Mouse (Mus musculus): ENCODE data around the gene Mfsd6.

Mfsd6 gene

GRCm38 (mm10) chr1:52727056-52727900 lies at the start of gene Mfsd6:
Mfsd6 (minus strand) TSS chr1:52727462.
- DNase-seq (ENCODE audit: low read depth, low spot score) = peak; percentile 30

- no peak for DNase-seq (ENCODE audit: low read depth, low spot score)
Measured at GRCm38 (mm10) chr1:52765176-52766111, 38.2 kb upstream of the Mfsd6 start.

- DNase-seq (ENCODE audit: low read depth, low spot score) = no peak
Measured at GRCm38 (mm10) chr1:52763894-52764809, 36.9 kb upstream of the Mfsd6 start.

- DNase-seq (ENCODE audit: low read depth, low spot score) = peak; percentile 10
Measured at GRCm38 (mm10) chr1:52758174-52758573, 30.9 kb upstream of the Mfsd6 start.

GRCm38 (mm10) chr1:52754331-52754730 lies 27.1 kb upstream of the Mfsd6 start:
- DNase-seq (ENCODE audit: low read depth, low spot score) = no peak

- no peak for DNase-seq (ENCODE audit: low read depth, low spot score)
Measured at GRCm38 (mm10) chr1:52753828-52754227, 26.6 kb upstream of the Mfsd6 start.

GRCm38 (mm10) chr1:52752706-52753105 lies 25.4 kb upstream of the Mfsd6 start:
- no peak for DNase-seq (ENCODE audit: low read depth, low spot score)

- DNase-seq (ENCODE audit: low read depth, low spot score) = no peak
Measured at GRCm38 (mm10) chr1:52751634-52752033, 24.4 kb upstream of the Mfsd6 start.

GRCm38 (mm10) chr1:52749978-52750377 lies 22.7 kb upstream of the Mfsd6 start:
- no peak for DNase-seq (ENCODE audit: low read depth, low spot score)

- peak; percentile 58 for DNase-seq (ENCODE audit: low read depth, low spot score)
Measured at GRCm38 (mm10) chr1:52748260-52748659, 21.0 kb upstream of the Mfsd6 start.

GRCm38 (mm10) chr1:52742567-52742966 lies 15.3 kb upstream of the Mfsd6 start:
- DNase-seq (ENCODE audit: low read depth, low spot score) = no peak

- no peak for DNase-seq (ENCODE audit: low read depth, low spot score)
Measured at GRCm38 (mm10) chr1:52734208-52734607, 6.9 kb upstream of the Mfsd6 start.

GRCm38 (mm10) chr1:52730258-52730657 lies 3.0 kb upstream of the Mfsd6 start:
- no peak for DNase-seq (ENCODE audit: low read depth, low spot score)

- no peak for DNase-seq (ENCODE audit: low read depth, low spot score)
Measured at GRCm38 (mm10) chr1:52728857-52729489, 1.7 kb upstream of the Mfsd6 start.

- peak; percentile 24 for DNase-seq (ENCODE audit: low read depth, low spot score)
Measured at GRCm38 (mm10) chr1:52726371-52727055, 749 bp downstream of the Mfsd6 start.

GRCm38 (mm10) chr1:52722586-52722985 lies 4.7 kb downstream of the Mfsd6 start:
- DNase-seq (ENCODE audit: low read depth, low spot score) = no peak

- DNase-seq (ENCODE audit: low read depth, low spot score) = no peak
Measured at GRCm38 (mm10) chr1:52719096-52719495, 8.2 kb downstream of the Mfsd6 start.

GRCm38 (mm10) chr1:52718068-52718748 lies 9.1 kb downstream of the Mfsd6 start:
- DNase-seq (ENCODE audit: low read depth, low spot score) = no peak

GRCm38 (mm10) chr1:52714451-52714850 lies 12.8 kb downstream of the Mfsd6 start:
- no peak for DNase-seq (ENCODE audit: low read depth, low spot score)

- DNase-seq (ENCODE audit: low read depth, low spot score) = no peak
Measured at GRCm38 (mm10) chr1:52714021-52714420, 13.2 kb downstream of the Mfsd6 start.

All from mesoderm, embryonic 11.5 days (tissue).